Mouse (Mus musculus): ENCODE results near the gene Eps15. TPM values are rescaled to one million over a fixed set of nuclear protein-coding genes. Genes with fewer than 3 reads are reported as not detected.

Gene Eps15
- 100 to 1,000 TPM; 176 to 177 TPM for total RNA-seq (2021)

- intact Hi-C loops (cut with DNase I): no loop called here
- peak; percentile 57 to 95 for DNase-seq (ENCODE audit: extremely low spot score in 1 of 2, low spot score in 2 of 2)
These were observed at the start of gene Eps15 for GRCm38 (mm10) chr4:109279689-109280458. Eps15 (plus strand) TSS chr4:109280268.

GRCm38 (mm10) chr4:109234185-109234584 is 45.9 kb upstream of the Eps15 start, which contains the start of gene Calr4:
Calr4 (plus strand) TSS chr4:109234485.
- intact Hi-C loops (cut with DNase I): no loop called here
- no peak for DNase-seq (ENCODE audit: extremely low spot score in 1 of 2, low spot score in 2 of 2)

GRCm38 (mm10) chr4:109234806-109235350 is 45.2 kb upstream of the Eps15 start:
- intact Hi-C loops (cut with DNase I): no loop called here
- DNase-seq (ENCODE audit: extremely low spot score in 1 of 2, low spot score in 2 of 2): peak in 1 of 2 experiments; percentile 29

GRCm38 (mm10) chr4:109236186-109236879 is 43.7 kb upstream of the Eps15 start:
- intact Hi-C loops (cut with DNase I): no loop called here
- DNase-seq (ENCODE audit: extremely low spot score in 1 of 2, low spot score in 2 of 2): no peak

- intact Hi-C loops (cut with DNase I): no loop called here
- DNase-seq (ENCODE audit: extremely low spot score in 1 of 2, low spot score in 2 of 2): peak in 1 of 2 experiments; percentile 17
These were observed 41.4 kb upstream of the Eps15 start for GRCm38 (mm10) chr4:109238428-109239268.

- intact Hi-C loops (cut with DNase I): no loop called here
- no peak for DNase-seq (ENCODE audit: extremely low spot score in 1 of 2, low spot score in 2 of 2)
These were observed 38.8 kb upstream of the Eps15 start for GRCm38 (mm10) chr4:109241221-109241620.

GRCm38 (mm10) chr4:109241934-109242333 is 38.1 kb upstream of the Eps15 start:
- peak in 1 of 2 experiments; percentile 40 for DNase-seq (ENCODE audit: extremely low spot score in 1 of 2, low spot score in 2 of 2)
- intact Hi-C loops (cut with DNase I): no loop called here

GRCm38 (mm10) chr4:109244506-109244905 is 35.6 kb upstream of the Eps15 start:
- intact Hi-C loops (cut with DNase I): no loop called here

GRCm38 (mm10) chr4:109245016-109245620 is 35.0 kb upstream of the Eps15 start:
- DNase-seq (ENCODE audit: extremely low spot score in 1 of 2, low spot score in 2 of 2): no peak
- intact Hi-C loops (cut with DNase I): no loop called here

More at GRCm38 (mm10) chr4:109244506-109244905, 35.6 kb upstream of the Eps15 start:
- no peak for DNase-seq (ENCODE audit: extremely low spot score in 1 of 2, low spot score in 2 of 2)

- intact Hi-C loops (cut with DNase I): no loop called here
- DNase-seq (ENCODE audit: extremely low spot score in 1 of 2, low spot score in 2 of 2): peak in 1 of 2 experiments; percentile 25
These were observed 28.5 kb upstream of the Eps15 start for GRCm38 (mm10) chr4:109251605-109252004.

GRCm38 (mm10) chr4:109252199-109252598 is 27.9 kb upstream of the Eps15 start:
- intact Hi-C loops (cut with DNase I): no loop called here
- DNase-seq (ENCODE audit: extremely low spot score in 1 of 2, low spot score in 2 of 2): no peak

GRCm38 (mm10) chr4:109253664-109254151 is 26.4 kb upstream of the Eps15 start:
- intact Hi-C loops (cut with DNase I): no loop called here
- no peak for DNase-seq (ENCODE audit: extremely low spot score in 1 of 2, low spot score in 2 of 2)

- DNase-seq (ENCODE audit: extremely low spot score in 1 of 2, low spot score in 2 of 2): no peak
- intact Hi-C loops (cut with DNase I): no loop called here
These were observed 25.6 kb upstream of the Eps15 start for GRCm38 (mm10) chr4:109254511-109254910.

- intact Hi-C loops (cut with DNase I): no loop called here
- DNase-seq (ENCODE audit: extremely low spot score in 1 of 2, low spot score in 2 of 2): no peak
These were observed 24.7 kb upstream of the Eps15 start for GRCm38 (mm10) chr4:109255321-109255720.

- DNase-seq (ENCODE audit: extremely low spot score in 1 of 2, low spot score in 2 of 2): no peak
- intact Hi-C loops (cut with DNase I): no loop called here
These were observed 24.2 kb upstream of the Eps15 start for GRCm38 (mm10) chr4:109255727-109256417.

GRCm38 (mm10) chr4:109256791-109257190 is 23.3 kb upstream of the Eps15 start:
- intact Hi-C loops (cut with DNase I): no loop called here
- DNase-seq (ENCODE audit: extremely low spot score in 1 of 2, low spot score in 2 of 2): no peak

- intact Hi-C loops (cut with DNase I): no loop called here
- no peak for DNase-seq (ENCODE audit: extremely low spot score in 1 of 2, low spot score in 2 of 2)
These were observed 22.4 kb upstream of the Eps15 start for GRCm38 (mm10) chr4:109257639-109258038.

GRCm38 (mm10) chr4:109262068-109262467 is 18.0 kb upstream of the Eps15 start:
- no peak for DNase-seq (ENCODE audit: extremely low spot score in 1 of 2, low spot score in 2 of 2)
- intact Hi-C loops (cut with DNase I): no loop called here
